Mouse (Mus musculus): Measurements from ENCODE around the gene Zmiz1. TPM values are rescaled to one million over a fixed set of nuclear protein-coding genes. Genes with fewer than 3 reads are reported as not detected.

The Zmiz1 gene
- polyA plus RNA-seq, 1 experiment from 2014 or later: 9.1 TPM

- WGBS (ENCODE audit: insufficient replicate concordance): 48% methylated on average over 6 of the region's 6 CpGs
- Histone ChIP-seq H3K9me3 (replicated peaks) (no peaks in the 10 kb centered on the region), H3K4me3 (peak overlapping the region; percentile 87), H3K9ac (no peak overlapping the region; the same call in 1 of the 2 replicates), H3K4me2 (peak overlapping the region; percentile 98), H3K27me3 (replicated peaks) (peaks cover 7% of the 10 kb centered on the region; the same call in 1 of the 2 replicates), H3K4me1 (peaks cover 42% of the 10 kb centered on the region), H3K27ac (no peak overlapping the region), H3K36me3 (peaks cover 30% of the 10 kb centered on the region)
- ATAC-seq: no peak; the same call in 1 of the 2 replicates
These were observed 234.4 kb downstream of the Zmiz1 start for GRCm38 (mm10) chr14:25693271-25693887.

- H3K9me3 ChIP-seq (replicated peaks): no peaks in the 10 kb centered on the region
- peak within 1 kb of the TSS; percentile 98 for H3K4me2 ChIP-seq
- peaks cover 36% of the 10 kb centered on the region for H3K36me3 ChIP-seq
- H3K27ac ChIP-seq: peak within 1 kb of the TSS; percentile 75
- peak; percentile 92 for ATAC-seq
- H3K27me3 ChIP-seq (replicated peaks): peaks cover 7% of the 10 kb centered on the region; the same call in 1 of the 2 replicates
- H3K4me1 ChIP-seq: peaks cover 42% of the 10 kb centered on the region
- H3K4me3 ChIP-seq: peak within 1 kb of the TSS; percentile 87
- under 1% methylated on average over 70 of the region's 70 CpGs for WGBS (ENCODE audit: insufficient replicate concordance)
- H3K9ac ChIP-seq: peak within 1 kb of the TSS; percentile 86
These were observed 235.0 kb downstream of the Zmiz1 start, which contains the start of gene Ppif for GRCm38 (mm10) chr14:25693888-25694568. Gene Ppif (plus strand): TSS chr14:25694154.

DNA sequence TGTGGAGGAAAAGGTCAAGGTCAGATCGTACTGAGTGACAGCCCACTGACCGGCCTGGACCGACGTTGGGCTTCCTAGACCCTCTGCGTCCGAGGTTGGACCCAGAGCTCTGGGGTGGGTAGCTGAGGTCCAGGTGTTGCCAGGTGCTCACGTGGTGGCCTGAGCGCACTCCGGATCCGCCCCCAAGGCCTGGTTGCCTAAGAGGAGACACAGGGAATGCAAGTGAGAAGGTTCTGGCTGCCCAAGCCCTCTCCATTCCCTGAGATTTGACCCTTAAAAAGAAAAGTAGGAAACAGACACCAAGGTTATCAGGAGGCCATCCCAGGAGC is 235.5 kb downstream of the Zmiz1 start:
- Histone ChIP-seq H3K27me3 (replicated peaks) (peaks cover 7% of the 10 kb centered on the region; the same call in 1 of the 2 replicates), H3K4me2 (peak overlapping the region; percentile 98), H3K9ac (peak overlapping the region; percentile 86), H3K9me3 (replicated peaks) (no peaks in the 10 kb centered on the region), H3K4me1 (peaks cover 42% of the 10 kb centered on the region), H3K36me3 (peaks cover 41% of the 10 kb centered on the region), H3K4me3 (peak overlapping the region; percentile 87), H3K27ac (peak overlapping the region; percentile 75)
- 0% methylated on average over 10 of the region's 10 CpGs for WGBS (ENCODE audit: insufficient replicate concordance)
- peak; percentile 30 for ATAC-seq

GRCm38 (mm10) chr14:25695059-25695458 is 236.1 kb downstream of the Zmiz1 start:
- H3K27ac ChIP-seq: peak overlapping the region; percentile 75
- peaks cover 47% of the 10 kb centered on the region for H3K36me3 ChIP-seq
- peak overlapping the region; percentile 86 for H3K9ac ChIP-seq
- no peak for ATAC-seq
- 13% methylated on average over 6 of the region's 6 CpGs for WGBS (ENCODE audit: insufficient replicate concordance)
- H3K27me3 ChIP-seq (replicated peaks): peaks cover 7% of the 10 kb centered on the region; the same call in 1 of the 2 replicates
- no peaks in the 10 kb centered on the region for H3K9me3 ChIP-seq (replicated peaks)
- peak overlapping the region; percentile 98 for H3K4me2 ChIP-seq
- H3K4me3 ChIP-seq: peak overlapping the region; percentile 87
- H3K4me1 ChIP-seq: peaks cover 42% of the 10 kb centered on the region

GRCm38 (mm10) chr14:25696356-25696755 is 237.4 kb downstream of the Zmiz1 start:
- WGBS (ENCODE audit: insufficient replicate concordance): 61% methylated on average over 2 of the region's 2 CpGs
- Histone ChIP-seq H3K4me3 (no peak overlapping the region), H3K4me2 (peak overlapping the region; percentile 98; the same call in 1 of the 2 replicates), H3K27ac (no peak overlapping the region), H3K27me3 (replicated peaks) (peaks cover 7% of the 10 kb centered on the region; the same call in 1 of the 2 replicates), H3K36me3 (peaks cover 48% of the 10 kb centered on the region), H3K9ac (no peak overlapping the region), H3K9me3 (replicated peaks) (no peaks in the 10 kb centered on the region), H3K4me1 (peaks cover 42% of the 10 kb centered on the region)
- no peak for ATAC-seq

DNA sequence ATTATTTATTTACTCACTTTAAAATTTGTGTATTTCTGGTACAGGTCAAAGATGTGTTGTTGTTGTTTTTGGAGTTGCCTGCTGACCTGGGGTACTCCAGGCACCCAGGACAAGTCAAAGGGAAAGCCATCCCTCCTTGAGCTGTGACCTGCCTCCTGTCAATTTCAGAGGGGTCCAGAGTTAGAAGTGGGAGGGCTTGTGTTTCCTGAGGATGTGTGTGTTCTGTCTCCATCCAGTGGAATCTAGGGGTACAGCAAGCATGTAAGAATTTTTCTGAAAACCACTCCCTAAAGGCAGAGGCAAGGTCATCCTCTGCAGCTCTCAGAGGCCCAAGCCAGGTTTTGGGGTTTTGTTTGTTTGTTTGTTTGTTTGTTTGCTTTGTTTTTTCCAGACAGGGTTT is 243.0 kb downstream of the Zmiz1 start:
- peaks cover 32% of the 10 kb centered on the region for H3K36me3 ChIP-seq
- no peaks in the 10 kb centered on the region for H3K9me3 ChIP-seq (replicated peaks)
- ATAC-seq: no peak
- H3K27ac ChIP-seq: no peak overlapping the region
- H3K9ac ChIP-seq: no peak overlapping the region
- H3K4me1 ChIP-seq: peaks cover 9% of the 10 kb centered on the region; the same call in 1 of the 2 replicates
- H3K27me3 ChIP-seq (replicated peaks): no peaks in the 10 kb centered on the region
- H3K4me3 ChIP-seq: no peak overlapping the region
- H3K4me2 ChIP-seq: no peak overlapping the region

GRCm38 (mm10) chr14:25707691-25708181 is 248.8 kb downstream of the Zmiz1 start:
- peaks cover 45% of the 10 kb centered on the region for H3K4me1 ChIP-seq
- H3K4me3 ChIP-seq: no peak overlapping the region
- H3K9ac ChIP-seq: no peak overlapping the region
- WGBS (ENCODE audit: insufficient replicate concordance): 36% methylated on average over 5 of the region's 5 CpGs
- no peaks in the 10 kb centered on the region for H3K27me3 ChIP-seq (replicated peaks)
- ATAC-seq: no peak
- H3K36me3 ChIP-seq: no peaks in the 10 kb centered on the region
- no peak overlapping the region for H3K4me2 ChIP-seq
- H3K9me3 ChIP-seq (replicated peaks): no peaks in the 10 kb centered on the region
- H3K27ac ChIP-seq: no peak overlapping the region

GRCm38 (mm10) chr14:25708451-25708850 is 249.5 kb downstream of the Zmiz1 start:
- Histone ChIP-seq H3K9ac (no peak overlapping the region), H3K27ac (peak overlapping the region; percentile 1; the same call in 1 of the 2 replicates)
- WGBS (ENCODE audit: insufficient replicate concordance): 47% methylated on average over 4 of the region's 4 CpGs

GRCm38 (mm10) chr14:25708917-25709316 is 249.9 kb downstream of the Zmiz1 start:
- Histone ChIP-seq H3K36me3 (no peaks in the 10 kb centered on the region), H3K4me3 (no peak overlapping the region), H3K27me3 (replicated peaks) (no peaks in the 10 kb centered on the region), H3K27ac (peak overlapping the region; percentile 1; the same call in 1 of the 2 replicates), H3K4me2 (no peak overlapping the region), H3K9ac (no peak overlapping the region), H3K4me1 (peaks cover 45% of the 10 kb centered on the region), H3K9me3 (replicated peaks) (no peaks in the 10 kb centered on the region)
- 82% methylated on average over 2 of the region's 2 CpGs for WGBS (ENCODE audit: insufficient replicate concordance)
- ATAC-seq: 0 out of 2 replicates have a peak, but pooled peaks have one; percentile 31

More at GRCm38 (mm10) chr14:25708451-25708850, 249.5 kb downstream of the Zmiz1 start:
- ATAC-seq: no peak
- Histone ChIP-seq H3K4me3 (no peak overlapping the region), H3K4me1 (peaks cover 45% of the 10 kb centered on the region), H3K27me3 (replicated peaks) (no peaks in the 10 kb centered on the region), H3K4me2 (no peak overlapping the region), H3K9me3 (replicated peaks) (no peaks in the 10 kb centered on the region), H3K36me3 (no peaks in the 10 kb centered on the region)

DNA sequence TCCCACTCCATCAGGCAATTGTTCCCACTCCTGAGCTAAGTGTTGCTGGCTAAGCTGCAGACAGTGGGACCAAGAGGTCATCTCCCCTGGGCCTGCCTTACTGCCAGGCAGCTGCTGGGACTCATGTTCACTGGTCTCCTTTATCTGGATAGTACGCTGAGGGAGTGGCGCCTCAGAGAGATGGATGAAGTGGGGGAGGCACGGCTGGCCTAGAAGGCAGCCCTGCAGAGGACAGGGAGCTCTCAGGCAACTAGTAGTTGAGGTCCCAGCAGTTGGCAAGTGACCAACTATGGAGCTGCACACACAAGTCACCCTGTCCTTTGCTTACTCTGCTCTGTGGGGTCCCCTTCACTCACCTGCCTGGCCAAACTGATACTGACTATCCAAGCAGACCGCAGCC is 251.1 kb downstream of the Zmiz1 start:
- H3K36me3 ChIP-seq: no peaks in the 10 kb centered on the region
- H3K9ac ChIP-seq: no peak overlapping the region
- no peak overlapping the region for H3K4me3 ChIP-seq
- H3K9me3 ChIP-seq (replicated peaks): no peaks in the 10 kb centered on the region
- peak; percentile 59 for ATAC-seq
- H3K4me1 ChIP-seq: peaks cover 45% of the 10 kb centered on the region
- peak overlapping the region; percentile 60 for H3K27ac ChIP-seq
- H3K27me3 ChIP-seq (replicated peaks): no peaks in the 10 kb centered on the region
- WGBS (ENCODE audit: insufficient replicate concordance): 23% methylated on average over 4 of the region's 4 CpGs
- H3K4me2 ChIP-seq: peak overlapping the region; percentile 22

- Histone ChIP-seq H3K27me3 (replicated peaks) (no peaks in the 10 kb centered on the region), H3K4me3 (no peak overlapping the region), H3K27ac (peak overlapping the region; percentile 60; the same call in 1 of the 2 replicates), H3K4me1 (peaks cover 45% of the 10 kb centered on the region), H3K36me3 (no peaks in the 10 kb centered on the region), H3K9ac (no peak overlapping the region), H3K4me2 (peak overlapping the region; percentile 22; the same call in 1 of the 2 replicates), H3K9me3 (replicated peaks) (no peaks in the 10 kb centered on the region)
- ATAC-seq: no peak
- 74% methylated on average over 4 of the region's 4 CpGs for WGBS (ENCODE audit: insufficient replicate concordance)
These were observed 251.7 kb downstream of the Zmiz1 start for GRCm38 (mm10) chr14:25710681-25711080.

GRCm38 (mm10) chr14:25711177-25711576 is 252.2 kb downstream of the Zmiz1 start:
- Histone ChIP-seq H3K9me3 (replicated peaks) (no peaks in the 10 kb centered on the region), H3K27ac (no peak overlapping the region), H3K9ac (no peak overlapping the region), H3K4me3 (no peak overlapping the region), H3K4me2 (no peak overlapping the region), H3K27me3 (replicated peaks) (no peaks in the 10 kb centered on the region), H3K36me3 (no peaks in the 10 kb centered on the region), H3K4me1 (peaks cover 45% of the 10 kb centered on the region)
- 0 out of 2 replicates have a peak, but pooled peaks have one; percentile 21 for ATAC-seq
- 61% methylated on average over 7 of the region's 7 CpGs for WGBS (ENCODE audit: insufficient replicate concordance)
